Mouse (Mus musculus): Measurements from ENCODE around the gene Rpl36a.

DNA sequence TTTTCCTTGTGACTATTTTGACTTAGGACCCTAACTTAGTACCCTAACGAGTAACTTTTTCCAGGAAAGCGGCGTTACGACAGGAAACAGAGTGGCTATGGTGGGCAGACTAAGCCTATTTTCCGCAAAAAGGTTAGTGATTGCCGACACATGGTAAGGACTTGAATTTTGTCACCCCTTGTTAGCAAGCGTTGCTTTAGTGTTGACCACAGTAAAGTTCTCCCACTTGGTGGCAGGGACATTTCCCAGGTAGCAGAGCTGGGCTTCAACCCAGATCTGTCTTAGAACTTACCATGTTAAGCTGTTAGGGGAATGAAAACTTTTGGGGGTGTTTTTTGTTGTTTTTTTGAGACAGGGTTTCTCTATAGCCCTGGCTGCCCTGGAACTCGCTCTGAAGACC lies 993 bp downstream of the Rpl36a start:
- TF ChIP-seq POLR2A (IDR thresholded peaks at IDR 0.05; ENCODE audit: low read depth, low read length) (no peak), CTCF (conservative IDR thresholded peaks at IDR 0.05; ENCODE audit: insufficient read depth, insufficient read length, low read depth, low read length) (no peak)

All from kidney, adult 2 months (tissue).